Mouse (Mus musculus) liver, embryonic 15.5 days (tissue): ENCODE measurements around the gene N4bp1. TPM values are rescaled to one million over a fixed set of nuclear protein-coding genes. Genes with fewer than 3 reads are reported as not detected.

Experiments
- ATAC-seq: fragments of 200-750 bp; cut with Nextera tagmentation; 2 replicates; pipeline ENCODE4 v1.8.0; 2017; ENCODE audit warnings: moderate number of reproducible peaks, mild to moderate bottlenecking, moderate library complexity; ENCODE audit not compliant: insufficient read depth
- H3K27ac ChIP-seq: fragments of 300-500 bp; sonication (generic); replicated peaks from 2 replicates; pipeline ENCODE4 v1.5.1; 2015; ENCODE audit warnings: mild to moderate bottlenecking, inconsistent platforms
- H3K27me3 ChIP-seq: fragments of 300-500 bp; sonication (generic); 2 replicates; pipeline ENCODE4 v1.6.1; 2015; ENCODE audit warnings: mild to moderate bottlenecking, inconsistent platforms
- H3K36me3 ChIP-seq: fragments of 300-500 bp; sonication (generic); replicated peaks from 2 replicates; pipeline ENCODE4 v1.6.1; 2015; ENCODE audit warnings: moderate library complexity, mild to moderate bottlenecking, inconsistent platforms
- H3K4me1 ChIP-seq: fragments of 300-500 bp; sonication (generic); replicated peaks from 2 replicates; pipeline ENCODE4 v1.6.1; 2015; ENCODE audit warnings: inconsistent platforms
- H3K4me2 ChIP-seq: fragments of 300-500 bp; sonication (generic); 2 replicates; pipeline ENCODE4 v1.6.1; 2015; ENCODE audit warnings: moderate library complexity, mild to moderate bottlenecking, inconsistent platforms
- H3K4me3 ChIP-seq: fragments of 300-500 bp; sonication (generic); replicated peaks from 2 replicates; pipeline ENCODE4 v1.5.1; 2015; ENCODE audit warnings: mild to moderate bottlenecking, inconsistent platforms
- H3K9ac ChIP-seq: fragments of 300-500 bp; sonication (generic); 2 replicates; pipeline ENCODE4 v1.6.1; 2015; ENCODE audit warnings: moderate library complexity, mild to moderate bottlenecking, inconsistent platforms
- H3K9me3 ChIP-seq: fragments of 300-500 bp; sonication (generic); replicated peaks from 2 replicates; pipeline ENCODE4 v1.6.1; 2016; ENCODE audit warnings: inconsistent platforms
- WGBS: fragments of 180-500 bp; shearing (Covaris S2); methylation state at CpG from one replicate; pipeline ENCODE4 v1.1.7; 2015; ENCODE audit warnings: mixed read lengths; ENCODE audit not compliant: insufficient replicate concordance; 5-methylcytosine and 5-hydroxymethylcytosine counted together
- polyA plus RNA-seq: library from polyadenylated mRNA; unstranded; fragments of >200 nt; fragmentation: Nextera tagmentation; extraction: Ambion mirVana; gene quantifications from 2 replicates; pipeline ENCODE4 v1.2.1, GENCODE M21; 2015

N4bp1 gene
- polyA plus RNA-seq, 1 experiment from 2014 or later: 2.3 TPM

DNA sequence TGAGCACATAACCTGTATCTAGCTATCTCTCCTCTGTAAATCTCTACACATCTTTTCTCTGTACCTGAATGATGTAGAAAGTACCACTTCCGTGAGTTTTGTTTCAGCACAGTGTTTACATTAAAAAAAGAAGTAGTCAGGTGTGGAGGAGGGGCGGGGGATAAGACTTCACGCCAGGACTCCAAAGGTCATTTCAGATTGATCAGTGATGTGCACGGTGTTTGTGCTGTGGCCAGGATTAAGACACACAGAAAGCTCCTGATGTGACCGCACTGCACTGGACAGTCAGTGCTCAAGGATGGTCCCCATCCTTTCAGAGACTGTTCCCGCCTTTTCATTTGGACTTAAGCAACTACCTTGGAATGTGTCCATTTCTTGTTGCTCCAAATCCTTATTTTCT lies 124.3 kb downstream of the N4bp1 start:
- H3K4me1 ChIP-seq: peaks cover 43% of the 10 kb centered on the region
- H3K4me2 ChIP-seq: no peak overlapping the region
- H3K36me3 ChIP-seq: no peaks in the 10 kb centered on the region
- H3K9ac ChIP-seq: no peak overlapping the region
- H3K27me3 ChIP-seq: peaks cover 37% of the 10 kb centered on the region
- no peak for ATAC-seq
- no peak overlapping the region for H3K27ac ChIP-seq
- no peak overlapping the region for H3K4me3 ChIP-seq
- no peaks in the 10 kb centered on the region for H3K9me3 ChIP-seq
- 64% methylated on average over 6 of the region's 6 CpGs for WGBS

DNA sequence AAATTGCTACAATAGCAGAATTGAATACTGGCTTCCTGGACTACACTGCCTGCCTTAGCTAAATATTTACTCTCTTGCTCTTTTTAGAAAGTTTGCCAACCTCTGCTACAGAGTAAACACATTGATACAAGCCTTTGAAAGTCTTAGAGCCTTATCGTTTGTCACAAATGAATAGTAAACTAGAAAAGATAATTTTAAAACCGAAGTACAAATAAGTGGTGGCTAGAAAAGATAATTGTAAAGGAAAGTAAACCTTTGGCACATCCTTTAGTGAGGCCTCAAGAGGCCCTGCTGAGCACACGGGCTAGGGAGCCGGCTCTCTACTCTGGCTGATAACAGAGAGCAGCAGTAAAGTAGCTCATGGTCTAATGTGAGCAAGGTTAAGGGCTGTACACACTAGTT lies 126.0 kb downstream of the N4bp1 start:
- Histone ChIP-seq H3K27me3 (peaks cover 39% of the 10 kb centered on the region), H3K4me3 (no peak overlapping the region), H3K27ac (peak overlapping the region; percentile 72), H3K9ac (no peak overlapping the region), H3K9me3 (no peaks in the 10 kb centered on the region), H3K36me3 (no peaks in the 10 kb centered on the region), H3K4me1 (peaks cover 29% of the 10 kb centered on the region), H3K4me2 (peak overlapping the region; percentile 28; the same call in 1 of the 2 replicates)
- WGBS: 8% methylated on average over 4 of the region's 4 CpGs
- peak; percentile 87 for ATAC-seq

DNA sequence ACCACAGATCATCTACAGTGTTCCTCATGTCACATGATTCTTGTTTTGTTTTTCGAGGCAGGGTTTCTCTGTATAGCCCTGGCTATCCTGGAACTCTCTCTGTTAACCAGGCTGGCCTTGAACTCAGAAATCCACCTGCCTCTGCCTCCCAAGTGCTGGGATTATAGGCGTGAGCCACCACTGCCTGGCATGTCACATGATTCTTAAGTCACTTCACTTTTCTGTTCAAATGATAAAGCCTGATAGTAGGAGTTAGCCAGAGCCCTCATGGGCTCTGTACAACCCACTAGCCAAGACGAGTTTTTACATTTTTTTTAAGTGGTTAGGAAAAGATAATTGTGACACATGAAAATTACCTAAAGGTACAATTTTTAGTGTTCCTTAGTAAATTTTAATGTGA lies 126.4 kb downstream of the N4bp1 start:
- Histone ChIP-seq H3K9ac (no peak overlapping the region), H3K9me3 (no peaks in the 10 kb centered on the region), H3K4me3 (no peak overlapping the region), H3K4me2 (no peak overlapping the region), H3K27ac (peak overlapping the region; percentile 31), H3K27me3 (peaks cover 38% of the 10 kb centered on the region), H3K4me1 (peaks cover 29% of the 10 kb centered on the region), H3K36me3 (no peaks in the 10 kb centered on the region)
- WGBS: 33% methylated on average over 3 of the region's 3 CpGs
- peak; percentile 72 for ATAC-seq

Other genes with a start within 250 kb of the N4bp1 start
- 0.91 and 1.3 TPM in 2 replicates for gene Gm10638, start 139.6 kb downstream of the N4bp1 start, polyA plus RNA-seq
- gene Siah1a, start 139.3 kb downstream of the N4bp1 start, polyA plus RNA-seq: 14.2 and 15.4 TPM in 2 replicates